Mouse (Mus musculus) embryonic fibroblast, embryonic 13.5 days (primary cell): ENCODE results near the gene Ccdc106.

Source experiments
- CTCF ChIP-seq: IDR thresholded peaks from 2 replicates; pipeline ENCODE4 v1.5.1; 2011; ENCODE audit warnings: mild to moderate bottlenecking, control low read depth, low read length, moderate library complexity, borderline replicate concordance; ENCODE audit not compliant: insufficient read depth
- POLR2A ChIP-seq: IDR thresholded peaks from 2 replicates; pipeline ENCODE4 v1.6.1; 2011; ENCODE audit warnings: low read depth, mild to moderate bottlenecking, control low read depth, low read length, moderate library complexity

DNA sequence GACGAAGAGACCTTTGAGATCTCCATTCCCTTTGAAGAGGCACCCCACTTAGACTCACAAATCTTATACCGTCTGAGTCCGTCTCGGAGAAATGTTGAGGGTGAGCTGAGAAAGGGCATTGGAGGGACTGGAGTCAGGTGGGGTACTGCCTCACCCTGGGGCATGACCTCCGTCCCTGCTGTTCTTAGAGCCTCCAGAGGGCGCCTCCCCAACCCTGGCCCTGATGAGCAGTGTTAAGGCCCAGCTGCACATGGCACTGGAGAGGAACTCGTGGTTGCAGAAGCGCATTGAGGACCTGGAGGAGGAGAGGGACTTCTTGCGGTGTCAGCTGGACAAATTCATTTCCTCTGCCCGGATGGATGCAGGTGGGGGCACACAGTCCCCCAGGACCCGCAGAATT, 37.5 kb downstream of the Ccdc106 start:
- no peak for TF ChIP-seq CTCF
- no peak for TF ChIP-seq POLR2A
